Mouse (Mus musculus) forebrain, embryonic 11.5 days (tissue): ENCODE data around the gene Tmem247. TPM values are rescaled to one million over a fixed set of nuclear protein-coding genes. Genes with fewer than 3 reads are reported as not detected.

ENCODE experiments used
- ATAC-seq: fragments of 200-750 bp; cut with Nextera tagmentation; replicated peaks from 2 replicates; pipeline ENCODE4 v1.8.0; 2017; ENCODE audit warnings: moderate TSS enrichment; ENCODE audit not compliant: low FRiP score
- DNase-seq: peaks from one replicate; pipeline ENCODE4 v3.0.0-alpha.2; 2017; ENCODE audit warnings: low spot score
- H3K27ac ChIP-seq: fragments of 300-500 bp; sonication (generic); 2 replicates; pipeline ENCODE4 v1.5.1; 2014; ENCODE audit warnings: low read depth, low read length
- H3K27me3 ChIP-seq: fragments of 300-500 bp; sonication (generic); 2 replicates; pipeline ENCODE4 v1.6.1; 2014; ENCODE audit warnings: mild to moderate bottlenecking, low read length, mixed read lengths; ENCODE audit not compliant: control insufficient read depth, insufficient read depth
- H3K36me3 ChIP-seq: fragments of 300-500 bp; sonication (generic); 2 replicates; pipeline ENCODE4 v1.6.1; 2014; ENCODE audit warnings: mild to moderate bottlenecking, low read length, moderate library complexity, mixed read lengths; ENCODE audit not compliant: control insufficient read depth, insufficient read depth
- H3K4me1 ChIP-seq: fragments of 300-500 bp; sonication (generic); replicated peaks from 2 replicates; pipeline ENCODE4 v1.6.1; 2014; ENCODE audit warnings: low read length, mixed read lengths; ENCODE audit not compliant: control insufficient read depth, insufficient read depth
- H3K4me2 ChIP-seq: fragments of 300-500 bp; sonication (generic); 2 replicates; pipeline ENCODE4 v1.6.1; 2014; ENCODE audit warnings: low read depth, mild to moderate bottlenecking, low read length, moderate library complexity, mixed read lengths; ENCODE audit not compliant: severe bottlenecking
- H3K4me3 ChIP-seq: fragments of 300-500 bp; sonication (generic); 2 replicates; pipeline ENCODE4 v1.5.1; 2014; ENCODE audit warnings: low read depth, low read length
- H3K9ac ChIP-seq: fragments of 300-500 bp; sonication (generic); 2 replicates; pipeline ENCODE4 v1.6.1; 2014; ENCODE audit warnings: low read length
- H3K9me3 ChIP-seq: fragments of 300-500 bp; sonication (generic); 2 replicates; pipeline ENCODE4 v1.6.1; 2016; ENCODE audit warnings: low read length, mixed read lengths; ENCODE audit not compliant: control insufficient read depth
- WGBS: fragments of 180-500 bp; shearing (Covaris S2); extraction: QIAGEN DNeasy Blood & Tissue Kit; methylation state at CpG from one replicate; pipeline ENCODE4 v1.1.7; 2014; 5-methylcytosine and 5-hydroxymethylcytosine counted together
- polyA plus RNA-seq: library from polyadenylated mRNA; unstranded; fragments of >200 nt; fragmentation: Nextera tagmentation; extraction: Ambion mirVana; gene quantifications from 2 replicates; pipeline ENCODE4 v1.2.1, GENCODE M21; 2014

The Tmem247 gene
- polyA plus RNA-seq, 1 experiment from 2014 or later: not detected

DNA sequence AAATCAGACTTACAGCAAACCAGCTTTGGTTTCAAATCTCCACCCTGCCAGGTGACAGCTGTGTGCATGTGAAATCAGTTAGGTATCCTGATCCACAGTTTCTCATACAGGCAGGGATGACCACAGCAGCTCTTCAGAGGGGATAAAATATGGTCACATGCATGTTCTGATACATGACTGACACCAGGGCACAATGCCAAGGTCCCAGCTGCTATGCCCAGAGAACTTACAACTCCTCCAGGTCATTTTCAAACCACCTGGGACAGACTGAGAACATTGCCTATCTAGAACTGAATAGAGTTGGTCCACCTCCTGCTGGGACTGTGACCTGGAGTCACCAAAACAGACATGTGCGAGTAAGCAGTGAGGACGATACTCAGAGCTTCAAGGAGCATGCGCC, 10.1 kb upstream of the Tmem247 start:
- no peak overlapping the region for H3K4me2 ChIP-seq
- H3K9ac ChIP-seq: no peak overlapping the region
- no peak for ATAC-seq
- no peaks in the 10 kb centered on the region for H3K27me3 ChIP-seq
- H3K36me3 ChIP-seq: no peaks in the 10 kb centered on the region
- no peak for DNase-seq
- 84% methylated on average over 3 of the region's 3 CpGs for WGBS
- H3K9me3 ChIP-seq: no peaks in the 10 kb centered on the region
- H3K4me3 ChIP-seq: no peak overlapping the region
- H3K27ac ChIP-seq: no peak overlapping the region
- H3K4me1 ChIP-seq: peaks cover 2% of the 10 kb centered on the region; the same call in 1 of the 2 replicates

DNA sequence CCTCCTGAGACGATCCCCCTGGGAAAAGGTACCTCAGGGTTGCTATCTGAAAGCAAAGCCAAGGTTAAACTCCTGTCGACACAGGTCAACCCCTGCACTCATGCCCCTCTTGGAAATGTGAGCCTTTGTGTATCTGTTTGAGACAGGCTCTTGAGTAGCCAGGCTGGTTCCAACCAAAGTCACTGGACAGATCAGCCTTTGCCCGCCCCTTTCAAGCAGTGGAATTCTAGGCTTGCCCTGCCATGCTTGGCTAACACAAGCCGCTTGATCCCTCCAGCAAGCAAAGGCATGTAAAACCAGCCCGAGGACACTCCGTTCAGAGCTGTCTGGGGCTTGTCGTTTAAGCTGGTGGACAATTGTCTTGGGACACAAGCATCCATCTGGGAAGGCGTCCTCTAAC, 8.8 kb upstream of the Tmem247 start:
- 76% methylated on average over 8 of the region's 8 CpGs for WGBS

DNA sequence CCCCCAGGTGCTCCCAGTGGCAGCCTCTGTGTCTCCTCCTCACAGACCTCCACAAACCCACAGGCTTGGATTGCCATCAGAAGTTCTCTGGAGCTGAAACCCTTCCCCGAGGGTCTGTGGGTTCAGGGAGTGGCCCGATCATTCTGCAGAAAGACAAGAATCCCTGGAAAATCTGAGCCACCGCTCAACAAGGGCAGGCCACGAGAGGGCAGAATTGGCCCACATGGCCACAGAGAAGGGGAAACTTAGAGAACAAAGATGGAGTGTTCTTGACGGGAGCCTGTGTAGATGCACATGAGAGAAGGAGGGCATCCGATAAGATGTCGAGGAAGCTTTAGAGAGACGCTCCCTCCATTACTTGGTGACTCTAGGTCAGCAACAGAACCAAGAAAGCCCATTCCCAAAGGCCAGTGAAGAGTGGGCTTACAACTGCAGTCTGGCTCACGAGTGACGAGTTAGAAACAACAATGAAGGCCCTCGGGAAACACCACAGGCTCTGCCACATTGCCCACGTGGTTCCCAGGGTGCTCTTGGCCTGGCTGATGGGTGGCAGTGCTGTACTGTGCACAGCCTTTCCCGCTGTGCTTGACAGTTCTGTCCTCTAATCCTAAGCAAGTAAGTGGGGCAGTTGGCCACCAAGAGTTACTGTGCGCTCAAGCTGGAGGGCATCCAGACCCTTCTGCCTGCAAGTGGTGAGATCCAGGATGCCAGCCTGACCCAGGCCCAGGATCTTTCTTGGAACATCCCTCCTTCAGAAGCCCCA, 7.2 kb upstream of the Tmem247 start:
- Histone ChIP-seq H3K36me3 (no peaks in the 10 kb centered on the region), H3K4me1 (peaks cover 2% of the 10 kb centered on the region; the same call in 1 of the 2 replicates), H3K4me2 (no peak overlapping the region), H3K27me3 (no peaks in the 10 kb centered on the region), H3K27ac (no peak overlapping the region), H3K9ac (no peak overlapping the region), H3K4me3 (no peak overlapping the region), H3K9me3 (no peaks in the 10 kb centered on the region)
- WGBS: 74% methylated on average over 14 of the region's 14 CpGs
- DNase-seq (no peak), ATAC-seq (no peak)

More for the DNA sequence above, 8.8 kb upstream of the Tmem247 start:
- Histone ChIP-seq H3K36me3 (no peaks in the 10 kb centered on the region), H3K27me3 (no peaks in the 10 kb centered on the region), H3K4me1 (peaks cover 2% of the 10 kb centered on the region; the same call in 1 of the 2 replicates), H3K9me3 (no peaks in the 10 kb centered on the region), H3K4me3 (no peak overlapping the region), H3K27ac (no peak overlapping the region), H3K9ac (no peak overlapping the region), H3K4me2 (no peak overlapping the region)
- ATAC-seq (no peak), DNase-seq (no peak)

DNA sequence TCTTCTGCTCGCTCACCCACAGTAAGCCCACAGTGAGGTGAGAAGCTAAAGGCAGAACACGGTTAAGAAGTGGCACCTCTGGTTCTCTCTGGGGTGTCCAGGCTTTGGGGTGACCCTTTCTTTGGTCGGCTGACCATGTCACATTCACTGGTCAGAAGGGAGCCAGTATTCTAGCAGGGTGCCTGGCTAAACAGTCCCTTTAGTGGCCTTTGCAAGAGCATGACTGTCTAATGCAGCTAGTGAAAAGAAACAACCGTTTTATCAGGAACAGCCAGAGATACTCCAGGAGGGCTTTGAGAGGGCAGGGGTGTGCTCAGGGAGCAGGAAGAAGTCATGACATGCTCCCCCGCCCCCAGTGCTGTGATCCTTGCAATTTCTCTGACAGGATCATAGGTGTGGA, 5.9 kb upstream of the Tmem247 start:
- DNase-seq: no peak
- H3K9ac ChIP-seq: no peak overlapping the region
- H3K9me3 ChIP-seq: no peaks in the 10 kb centered on the region
- no peak for ATAC-seq
- no peak overlapping the region for H3K4me2 ChIP-seq
- H3K36me3 ChIP-seq: no peaks in the 10 kb centered on the region
- H3K4me1 ChIP-seq: no peaks in the 10 kb centered on the region
- WGBS: 67% methylated on average over 5 of the region's 5 CpGs
- no peak overlapping the region for H3K27ac ChIP-seq
- H3K27me3 ChIP-seq: no peaks in the 10 kb centered on the region
- no peak overlapping the region for H3K4me3 ChIP-seq

DNA sequence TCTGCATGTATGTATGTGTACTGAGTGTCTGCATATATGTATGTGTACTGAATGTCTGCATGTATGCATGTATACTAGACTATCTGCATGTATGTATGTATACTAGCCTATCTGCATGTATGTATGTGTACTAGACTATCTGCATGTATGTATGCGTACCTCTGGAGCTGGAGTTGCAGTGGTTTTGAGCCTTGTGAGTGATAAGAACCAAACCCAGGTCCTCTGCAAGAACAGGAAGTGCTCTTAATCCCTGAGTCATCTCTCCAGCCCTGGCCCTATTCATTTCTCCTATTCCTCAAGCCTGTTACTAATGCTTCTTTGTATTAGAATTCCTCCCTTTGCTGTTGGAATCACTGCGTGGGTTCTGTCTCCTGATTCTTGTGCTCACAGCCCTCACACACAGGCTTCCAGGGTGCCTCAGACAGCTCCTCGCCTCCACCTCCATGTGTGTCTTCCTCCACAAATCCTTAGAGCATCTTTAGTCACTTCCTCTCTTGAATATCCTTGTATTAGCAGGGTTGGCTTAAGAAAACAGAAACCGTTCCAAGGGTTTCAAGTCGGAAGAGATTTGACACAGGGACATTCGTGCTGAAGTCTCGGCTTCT, 4.0 kb upstream of the Tmem247 start:
- no peak for ATAC-seq
- H3K36me3 ChIP-seq: no peaks in the 10 kb centered on the region
- H3K4me1 ChIP-seq: no peaks in the 10 kb centered on the region
- 81% methylated on average over 7 of the region's 7 CpGs for WGBS
- no peak for DNase-seq
- H3K27ac ChIP-seq: no peak overlapping the region
- H3K4me3 ChIP-seq: no peak overlapping the region
- H3K27me3 ChIP-seq: no peaks in the 10 kb centered on the region
- H3K4me2 ChIP-seq: no peak overlapping the region
- no peak overlapping the region for H3K9ac ChIP-seq
- no peaks in the 10 kb centered on the region for H3K9me3 ChIP-seq

DNA sequence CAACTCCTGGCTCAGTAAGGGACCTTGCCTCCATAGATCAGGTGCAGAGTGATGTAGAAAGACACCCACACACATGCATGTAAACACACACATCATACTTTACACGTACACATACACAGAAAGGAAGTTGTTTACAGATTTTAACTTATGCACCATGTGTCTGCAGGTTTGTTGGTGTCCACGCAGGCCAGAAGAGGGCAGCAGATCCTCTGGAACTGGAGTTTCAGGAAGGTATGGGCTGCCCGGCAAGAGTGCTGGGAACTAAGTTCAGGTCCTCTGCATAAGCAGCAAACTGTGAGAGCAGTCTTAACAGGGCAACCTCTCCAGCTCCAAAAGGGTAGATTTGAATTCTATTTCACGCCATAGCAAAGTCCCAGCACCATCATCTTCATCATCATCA, 1.6 kb upstream of the Tmem247 start:
- Histone ChIP-seq H3K4me1 (no peaks in the 10 kb centered on the region), H3K36me3 (no peaks in the 10 kb centered on the region), H3K9ac (no peak overlapping the region), H3K9me3 (no peaks in the 10 kb centered on the region), H3K27me3 (no peaks in the 10 kb centered on the region), H3K27ac (no peak overlapping the region), H3K4me2 (no peak overlapping the region), H3K4me3 (no peak overlapping the region)
- 81% methylated on average over 4 of the region's 4 CpGs for WGBS
- ATAC-seq: no peak
- DNase-seq: no peak

DNA sequence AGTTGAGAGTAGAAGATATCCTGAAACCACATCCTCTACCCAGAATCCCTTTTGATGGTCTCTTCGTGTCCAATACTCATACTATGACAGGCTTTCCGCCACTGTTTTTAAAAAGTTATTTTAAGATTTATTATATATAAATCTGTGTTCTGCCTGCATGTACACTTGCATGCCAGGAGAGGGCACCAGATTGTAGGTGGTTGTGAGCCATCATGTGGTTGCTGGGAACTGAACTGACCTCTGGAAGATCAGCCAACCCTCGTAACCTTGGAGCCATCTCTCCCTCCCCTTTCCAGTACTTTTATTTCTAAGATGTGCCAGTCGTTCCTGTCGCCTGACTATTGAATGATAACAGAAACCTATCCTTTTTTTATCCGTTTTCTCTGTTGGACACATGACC, 1.6 kb downstream of the Tmem247 start:
- WGBS: 75% methylated on average over 6 of the region's 6 CpGs
- H3K9ac ChIP-seq: no peak overlapping the region
- H3K27ac ChIP-seq: no peak overlapping the region
- no peak overlapping the region for H3K4me2 ChIP-seq
- H3K27me3 ChIP-seq: no peaks in the 10 kb centered on the region
- no peak for ATAC-seq
- H3K4me1 ChIP-seq: no peaks in the 10 kb centered on the region
- H3K36me3 ChIP-seq: no peaks in the 10 kb centered on the region
- DNase-seq: no peak
- no peak overlapping the region for H3K4me3 ChIP-seq
- H3K9me3 ChIP-seq: no peaks in the 10 kb centered on the region

DNA sequence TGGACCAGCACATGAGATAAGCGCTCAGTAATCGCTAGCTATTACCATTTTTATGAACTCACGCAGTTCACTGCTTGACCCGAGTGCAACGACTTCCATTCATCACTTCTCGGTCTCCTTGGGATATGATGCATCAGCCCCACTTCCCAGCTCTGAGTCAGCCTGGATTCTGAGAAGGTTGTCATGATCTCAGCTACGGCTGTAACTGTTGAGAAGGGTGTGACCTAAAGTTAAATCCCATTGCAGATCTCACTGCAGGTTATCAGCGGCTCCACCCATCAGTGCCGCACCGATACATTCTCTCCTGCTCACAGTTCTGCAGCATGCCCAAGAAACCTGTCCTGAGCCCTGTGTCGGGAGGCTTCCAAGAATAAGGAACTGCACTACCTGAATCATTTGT, 2.6 kb downstream of the Tmem247 start:
- no peaks in the 10 kb centered on the region for H3K4me1 ChIP-seq
- H3K27me3 ChIP-seq: no peaks in the 10 kb centered on the region
- H3K27ac ChIP-seq: no peak overlapping the region
- no peak for DNase-seq
- 90% methylated on average over 11 of the region's 11 CpGs for WGBS
- ATAC-seq: no peak
- H3K9ac ChIP-seq: no peak overlapping the region
- no peaks in the 10 kb centered on the region for H3K36me3 ChIP-seq
- no peak overlapping the region for H3K4me3 ChIP-seq
- no peaks in the 10 kb centered on the region for H3K9me3 ChIP-seq
- no peak overlapping the region for H3K4me2 ChIP-seq

DNA sequence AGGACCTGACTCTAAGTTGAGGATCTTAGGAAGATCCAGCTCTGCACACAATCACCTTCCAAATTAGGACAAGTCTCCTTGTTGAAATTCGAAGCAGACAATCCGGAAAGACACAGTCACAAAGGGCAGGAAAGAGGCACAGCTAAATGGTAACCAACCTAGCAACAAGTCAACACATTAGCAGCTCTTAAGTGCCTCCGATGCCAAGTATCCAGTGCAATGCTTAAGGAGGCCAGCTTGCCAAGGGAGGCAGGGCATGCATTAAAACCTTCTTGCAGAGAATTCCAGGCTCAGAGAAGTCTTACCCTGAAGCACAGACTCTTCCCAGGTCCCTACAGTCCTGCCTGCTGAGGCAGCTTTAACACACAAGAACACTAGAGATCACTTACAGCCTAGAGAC, 7.5 kb downstream of the Tmem247 start:
- Histone ChIP-seq H3K9ac (no peak overlapping the region), H3K4me2 (no peak overlapping the region), H3K27me3 (no peaks in the 10 kb centered on the region), H3K27ac (no peak overlapping the region), H3K4me1 (0 out of 2 replicates have a peak, but pooled peaks cover 2% of the 10 kb centered on the region), H3K36me3 (no peaks in the 10 kb centered on the region), H3K4me3 (no peak overlapping the region), H3K9me3 (peaks cover 2% of the 10 kb centered on the region; the same call in 1 of the 2 replicates)
- ATAC-seq: no peak
- WGBS: 84% methylated on average over 3 of the region's 3 CpGs
- DNase-seq: no peak
